Mouse (Mus musculus) forebrain, embryonic 16.5 days (tissue): ENCODE measurements around the gene Clip4. TPM values are rescaled to one million over a fixed set of nuclear protein-coding genes. Genes with fewer than 3 reads are reported as not detected.

Source experiments
- ATAC-seq: fragments of 200-750 bp; cut with Nextera tagmentation; 2 replicates; pipeline ENCODE4 v1.8.0; 2017; ENCODE audit warnings: mild to moderate bottlenecking, moderate library complexity
- H3K27ac ChIP-seq: fragments of 300-500 bp; sonication (generic); 2 replicates; pipeline ENCODE4 v1.5.1; 2014; ENCODE audit warnings: low read length, control low read depth
- H3K27me3 ChIP-seq: fragments of 300-500 bp; sonication (generic); replicated peaks from 2 replicates; pipeline ENCODE4 v1.6.1; 2014; ENCODE audit warnings: low read length; ENCODE audit not compliant: control insufficient read depth, insufficient read depth
- H3K36me3 ChIP-seq: fragments of 300-500 bp; sonication (generic); 2 replicates; pipeline ENCODE4 v1.6.1; 2014; ENCODE audit not compliant: control insufficient read depth, insufficient read depth
- H3K4me1 ChIP-seq: fragments of 300-500 bp; sonication (generic); replicated peaks from 2 replicates; pipeline ENCODE4 v1.6.1; 2014; ENCODE audit warnings: low read length; ENCODE audit not compliant: control insufficient read depth, insufficient read depth
- H3K4me2 ChIP-seq: fragments of 300-500 bp; sonication (generic); 2 replicates; pipeline ENCODE4 v1.6.1; 2014; ENCODE audit warnings: mild to moderate bottlenecking, low read length, control low read depth
- H3K4me3 ChIP-seq: fragments of 300-500 bp; sonication (generic); replicated peaks from 2 replicates; pipeline ENCODE4 v1.5.1; 2014; ENCODE audit warnings: mild to moderate bottlenecking, low read length, control low read depth
- H3K9ac ChIP-seq: fragments of 300-500 bp; sonication (generic); replicated peaks from 2 replicates; pipeline ENCODE4 v1.6.1; 2014; ENCODE audit warnings: low read depth, low read length, control low read depth
- H3K9me3 ChIP-seq: fragments of 300-500 bp; sonication (generic); 2 replicates; pipeline ENCODE4 v1.6.1; 2016; ENCODE audit warnings: low read length; ENCODE audit not compliant: control insufficient read depth
- WGBS: fragments of 180-500 bp; shearing (Covaris S2); extraction: QIAGEN DNeasy Blood & Tissue Kit; methylation state at CpG from one replicate; pipeline ENCODE4 v1.1.7; 2014; 5-methylcytosine and 5-hydroxymethylcytosine counted together
- polyA plus RNA-seq: library from polyadenylated mRNA; unstranded; fragments of >200 nt; fragmentation: Nextera tagmentation; extraction: Ambion mirVana; gene quantifications from 2 replicates; pipeline ENCODE4 v1.2.1, GENCODE M21; 2015

The Clip4 gene
- polyA plus RNA-seq, 1 experiment from 2014 or later = 10.8 TPM

- no peak for ATAC-seq
- 54% methylated on average over 10 of the region's 10 CpGs for WGBS
Observed at GRCm38 (mm10) chr17:71752831-71753230, 15.4 kb upstream of the Clip4 start, which contains the start of gene Pcare. Pcare (minus strand) TSS chr17:71752894.

GRCm38 (mm10) chr17:71760536-71760935, 7.7 kb upstream of the Clip4 start:
- Histone ChIP-seq H3K27me3 (no peaks in the 10 kb centered on the region), H3K9ac (no peak overlapping the region), H3K9me3 (no peaks in the 10 kb centered on the region), H3K27ac (no peak overlapping the region), H3K4me3 (no peak overlapping the region), H3K4me1 (no peaks in the 10 kb centered on the region), H3K4me2 (no peak overlapping the region), H3K36me3 (no peaks in the 10 kb centered on the region)
- 77% methylated on average over 7 of the region's 7 CpGs for WGBS
- ATAC-seq = no peak

More at GRCm38 (mm10) chr17:71752831-71753230, 15.4 kb upstream of the Clip4 start, which contains the start of gene Pcare:
- H3K27me3 ChIP-seq = no peaks in the 10 kb centered on the region
- no peaks in the 10 kb centered on the region for H3K36me3 ChIP-seq
- H3K4me1 ChIP-seq = no peaks in the 10 kb centered on the region
- no peak within 1 kb of the TSS for H3K4me3 ChIP-seq
- no peaks in the 10 kb centered on the region for H3K9me3 ChIP-seq
- no peak within 1 kb of the TSS for H3K4me2 ChIP-seq
- no peak within 1 kb of the TSS for H3K27ac ChIP-seq
- H3K9ac ChIP-seq = no peak within 1 kb of the TSS

- peak; percentile 55; the same call in 1 of the 2 replicates for ATAC-seq
- 3% methylated on average over 6 of the region's 6 CpGs for WGBS
Observed at GRCm38 (mm10) chr17:71769564-71769963, 1.3 kb downstream of the Clip4 start.

GRCm38 (mm10) chr17:71770696-71771095, 2.4 kb downstream of the Clip4 start:
- H3K9me3 ChIP-seq = no peaks in the 10 kb centered on the region
- H3K4me1 ChIP-seq = no peaks in the 10 kb centered on the region
- ATAC-seq = no peak
- H3K27me3 ChIP-seq = no peaks in the 10 kb centered on the region
- no peak overlapping the region for H3K4me2 ChIP-seq
- 80% methylated on average over 3 of the region's 3 CpGs for WGBS
- no peak overlapping the region for H3K4me3 ChIP-seq
- H3K36me3 ChIP-seq = no peaks in the 10 kb centered on the region
- H3K9ac ChIP-seq = no peak overlapping the region
- H3K27ac ChIP-seq = no peak overlapping the region

More at GRCm38 (mm10) chr17:71769564-71769963, 1.3 kb downstream of the Clip4 start:
- H3K9ac ChIP-seq = no peak overlapping the region
- H3K4me1 ChIP-seq = no peaks in the 10 kb centered on the region
- no peak overlapping the region for H3K4me3 ChIP-seq
- H3K9me3 ChIP-seq = no peaks in the 10 kb centered on the region
- H3K27me3 ChIP-seq = no peaks in the 10 kb centered on the region
- no peak overlapping the region; the same call in 1 of the 2 replicates for H3K4me2 ChIP-seq
- no peaks in the 10 kb centered on the region for H3K36me3 ChIP-seq
- H3K27ac ChIP-seq = no peak overlapping the region

- no peaks in the 10 kb centered on the region for H3K36me3 ChIP-seq
Observed at GRCm38 (mm10) chr17:71774173-71774572, 5.9 kb downstream of the Clip4 start.

GRCm38 (mm10) chr17:71775279-71775678, 7.0 kb downstream of the Clip4 start:
- H3K4me2 ChIP-seq = no peak overlapping the region
- H3K9ac ChIP-seq = no peak overlapping the region
- H3K27me3 ChIP-seq = no peaks in the 10 kb centered on the region
- no peak overlapping the region for H3K4me3 ChIP-seq
- no peak for ATAC-seq
- no peaks in the 10 kb centered on the region for H3K36me3 ChIP-seq
- no peaks in the 10 kb centered on the region for H3K4me1 ChIP-seq
- WGBS = 65% methylated on average over 4 of the region's 4 CpGs
- peaks cover 4% of the 10 kb centered on the region; the same call in 1 of the 2 replicates for H3K9me3 ChIP-seq
- no peak overlapping the region for H3K27ac ChIP-seq

More at GRCm38 (mm10) chr17:71774173-71774572, 5.9 kb downstream of the Clip4 start:
- ATAC-seq = no peak
- Histone ChIP-seq H3K4me1 (no peaks in the 10 kb centered on the region), H3K4me3 (no peak overlapping the region), H3K27ac (no peak overlapping the region), H3K4me2 (no peak overlapping the region), H3K27me3 (no peaks in the 10 kb centered on the region), H3K9me3 (peaks cover 4% of the 10 kb centered on the region; the same call in 1 of the 2 replicates), H3K9ac (no peak overlapping the region)
- 66% methylated on average over 4 of the region's 4 CpGs for WGBS

- Histone ChIP-seq H3K4me3 (no peak overlapping the region), H3K9ac (no peak overlapping the region), H3K27ac (no peak overlapping the region), H3K9me3 (peaks cover 4% of the 10 kb centered on the region; the same call in 1 of the 2 replicates), H3K4me1 (peaks cover 11% of the 10 kb centered on the region), H3K4me2 (no peak overlapping the region), H3K27me3 (no peaks in the 10 kb centered on the region), H3K36me3 (no peaks in the 10 kb centered on the region)
- ATAC-seq = no peak
- 71% methylated on average over 3 of the region's 3 CpGs for WGBS
Observed at GRCm38 (mm10) chr17:71778696-71779095, 10.4 kb downstream of the Clip4 start.

- no peak overlapping the region for H3K4me3 ChIP-seq
- 98% methylated on average over 2 of the region's 2 CpGs for WGBS
- ATAC-seq = no peak
Observed at GRCm38 (mm10) chr17:71780490-71780889, 12.2 kb downstream of the Clip4 start.

GRCm38 (mm10) chr17:71780945-71781344, 12.7 kb downstream of the Clip4 start:
- Histone ChIP-seq H3K9me3 (peaks cover 4% of the 10 kb centered on the region; the same call in 1 of the 2 replicates), H3K27ac (no peak overlapping the region), H3K9ac (no peak overlapping the region), H3K4me2 (no peak overlapping the region), H3K4me1 (peaks cover 24% of the 10 kb centered on the region), H3K4me3 (no peak overlapping the region), H3K27me3 (no peaks in the 10 kb centered on the region), H3K36me3 (no peaks in the 10 kb centered on the region)
- WGBS = 96% methylated on average over 4 of the region's 4 CpGs
- ATAC-seq = no peak

More at GRCm38 (mm10) chr17:71780490-71780889, 12.2 kb downstream of the Clip4 start:
- no peak overlapping the region for H3K27ac ChIP-seq
- peaks cover 23% of the 10 kb centered on the region for H3K4me1 ChIP-seq
- no peak overlapping the region for H3K9ac ChIP-seq
- no peaks in the 10 kb centered on the region for H3K27me3 ChIP-seq
- no peaks in the 10 kb centered on the region for H3K36me3 ChIP-seq
- no peak overlapping the region for H3K4me2 ChIP-seq
- peaks cover 4% of the 10 kb centered on the region; the same call in 1 of the 2 replicates for H3K9me3 ChIP-seq
